Mouse (Mus musculus): Measurements from ENCODE around the gene Gm4353. TPM values are rescaled to one million over a fixed set of nuclear protein-coding genes. Genes with fewer than 3 reads are reported as not detected.
"Not testable (repeated sequence)": the region's sequence is repeated elsewhere in the genome, so short reads cannot be mapped to it uniquely, and the experiment has no call there.

The Gm4353 gene
- 0.82 TPM in 1 of 2 replicates, not detected in the other for polyA plus RNA-seq (2012; ENCODE audit: insufficient read depth, low replicate concordance)

GRCm38 (mm10) chr7:116084366-116084765 lies at the start of gene Gm4353:
Gm4353 (minus strand) TSS chr7:116084635.
- not testable (repeated sequence) for H3K36me3 ChIP-seq (replicated peaks; ENCODE audit: low read length); H3K9me3 ChIP-seq; H3K4me1 ChIP-seq; H3K27me3 ChIP-seq (replicated peaks); H3K4me3 ChIP-seq (replicated peaks)

- Histone ChIP-seq H3K9me3 (no peaks in the 10 kb centered on the region), H3K27me3 (replicated peaks) (peaks cover 39% of the 10 kb centered on the region), H3K36me3 (replicated peaks; ENCODE audit: low read length) (no peaks in the 10 kb centered on the region), H3K4me1 (peaks cover 48% of the 10 kb centered on the region), H3K4me3 (replicated peaks) (no peak overlapping the region)
- TF ChIP-seq GATA1 (IDR thresholded peaks at IDR 0.05; ENCODE audit: borderline replicate concordance, low read length) = no peak
- no peak for TF ChIP-seq FLI1 (IDR thresholded peaks at IDR 0.05; ENCODE audit: low read length)
Measured at GRCm38 (mm10) chr7:116132078-116132477, 47.6 kb upstream of the Gm4353 start.

GRCm38 (mm10) chr7:116131390-116131789 lies 47.0 kb upstream of the Gm4353 start:
- H3K27me3 ChIP-seq (replicated peaks) = peaks cover 41% of the 10 kb centered on the region
- H3K4me3 ChIP-seq (replicated peaks) = no peak overlapping the region
- TF ChIP-seq GATA1 (IDR thresholded peaks at IDR 0.05; ENCODE audit: borderline replicate concordance, low read length) (no peak), FLI1 (IDR thresholded peaks at IDR 0.05; ENCODE audit: low read length) (no peak)
- H3K4me1 ChIP-seq = peaks cover 49% of the 10 kb centered on the region
- no peaks in the 10 kb centered on the region for H3K9me3 ChIP-seq
- H3K36me3 ChIP-seq (replicated peaks; ENCODE audit: low read length) = no peaks in the 10 kb centered on the region

DNA sequence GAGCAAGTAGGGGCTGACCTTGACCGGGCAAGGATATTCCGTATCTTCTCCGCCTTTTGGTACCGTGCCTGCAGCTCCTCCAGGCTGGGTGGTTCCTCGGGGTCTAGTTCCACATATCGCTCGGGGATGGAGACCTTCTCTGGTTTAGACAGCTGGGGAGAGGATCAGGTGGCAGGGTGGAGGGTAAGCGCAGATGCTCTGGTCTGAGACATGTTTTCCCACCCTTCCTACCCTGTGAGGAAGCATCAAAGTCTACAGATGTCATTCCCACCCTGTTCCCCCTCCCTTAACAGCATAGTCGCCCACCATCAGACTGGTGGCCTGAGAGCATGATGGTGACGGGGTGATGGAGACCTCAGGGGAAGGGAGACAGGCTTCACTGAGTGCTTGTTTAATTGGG lies 44.9 kb upstream of the Gm4353 start:
- TF ChIP-seq FLI1 (IDR thresholded peaks at IDR 0.05; ENCODE audit: low read length) = no peak
- no peak for TF ChIP-seq GATA1 (IDR thresholded peaks at IDR 0.05; ENCODE audit: borderline replicate concordance, low read length)
- H3K27me3 ChIP-seq (replicated peaks) = peaks cover 34% of the 10 kb centered on the region
- no peak overlapping the region for H3K4me3 ChIP-seq (replicated peaks)
- peaks cover 49% of the 10 kb centered on the region for H3K4me1 ChIP-seq
- H3K9me3 ChIP-seq = no peaks in the 10 kb centered on the region
- no peaks in the 10 kb centered on the region for H3K36me3 ChIP-seq (replicated peaks; ENCODE audit: low read length)

DNA sequence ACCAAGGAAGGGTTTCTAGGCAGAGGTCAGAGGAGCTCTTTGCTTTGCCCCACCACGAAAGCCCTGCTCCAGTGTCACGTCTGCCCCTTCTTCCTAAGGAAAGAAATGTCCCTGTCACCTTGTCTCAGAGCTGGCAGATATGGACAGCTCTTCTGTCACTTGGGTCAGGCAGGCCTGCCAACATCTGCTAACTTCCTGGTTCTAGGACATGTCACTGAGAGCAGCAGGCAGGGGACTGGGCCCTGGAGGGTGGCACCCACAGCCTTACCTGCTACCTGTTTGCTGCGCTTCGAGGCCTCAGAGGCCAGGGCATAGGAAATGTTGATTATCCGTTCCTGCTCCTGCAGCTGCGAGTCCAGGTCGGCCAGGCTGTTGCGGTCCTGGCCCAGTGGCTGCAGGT lies 43.9 kb upstream of the Gm4353 start:
- H3K36me3 ChIP-seq (replicated peaks; ENCODE audit: low read length) = no peaks in the 10 kb centered on the region

DNA sequence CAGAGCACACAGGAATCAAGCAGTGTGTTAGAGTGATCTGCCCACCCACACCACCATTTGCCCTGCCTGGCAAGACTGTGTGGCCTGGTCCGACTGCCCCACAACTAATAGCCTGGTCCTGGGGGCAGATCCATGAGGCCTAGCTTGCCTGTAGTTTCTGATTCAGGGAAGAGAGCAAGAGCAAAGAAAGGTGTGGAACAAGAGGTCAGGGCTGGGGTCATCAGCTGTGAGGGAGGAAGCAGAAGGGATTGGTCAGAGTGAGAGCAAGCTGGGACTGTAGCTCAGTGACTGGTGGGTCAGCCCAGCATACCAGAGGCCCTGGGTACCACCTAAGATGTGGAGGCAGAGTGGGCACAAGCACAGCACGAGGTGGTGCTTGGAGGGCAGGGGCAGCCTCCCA lies 42.6 kb upstream of the Gm4353 start:
- Histone ChIP-seq H3K4me1 (peaks cover 45% of the 10 kb centered on the region), H3K36me3 (replicated peaks; ENCODE audit: low read length) (no peaks in the 10 kb centered on the region), H3K9me3 (no peaks in the 10 kb centered on the region), H3K4me3 (replicated peaks) (no peak overlapping the region), H3K27me3 (replicated peaks) (peaks cover 32% of the 10 kb centered on the region)
- no peak for TF ChIP-seq GATA1 (IDR thresholded peaks at IDR 0.05; ENCODE audit: borderline replicate concordance, low read length)
- TF ChIP-seq FLI1 (IDR thresholded peaks at IDR 0.05; ENCODE audit: low read length) = no peak

More for the DNA sequence above, 43.9 kb upstream of the Gm4353 start:
- Histone ChIP-seq H3K27me3 (replicated peaks) (peaks cover 32% of the 10 kb centered on the region), H3K4me3 (replicated peaks) (peak overlapping the region; percentile 40), H3K9me3 (no peaks in the 10 kb centered on the region), H3K4me1 (peaks cover 49% of the 10 kb centered on the region)
- TF ChIP-seq FLI1 (IDR thresholded peaks at IDR 0.05; ENCODE audit: low read length) (no peak), GATA1 (IDR thresholded peaks at IDR 0.05; ENCODE audit: borderline replicate concordance, low read length) (no peak)

GRCm38 (mm10) chr7:116125671-116126070 lies 41.2 kb upstream of the Gm4353 start:
- H3K27me3 ChIP-seq (replicated peaks) = peaks cover 35% of the 10 kb centered on the region
- no peak for TF ChIP-seq GATA1 (IDR thresholded peaks at IDR 0.05; ENCODE audit: borderline replicate concordance, low read length)
- no peaks in the 10 kb centered on the region for H3K36me3 ChIP-seq (replicated peaks; ENCODE audit: low read length)
- no peaks in the 10 kb centered on the region for H3K9me3 ChIP-seq
- H3K4me3 ChIP-seq (replicated peaks) = no peak overlapping the region
- H3K4me1 ChIP-seq = peaks cover 36% of the 10 kb centered on the region

DNA sequence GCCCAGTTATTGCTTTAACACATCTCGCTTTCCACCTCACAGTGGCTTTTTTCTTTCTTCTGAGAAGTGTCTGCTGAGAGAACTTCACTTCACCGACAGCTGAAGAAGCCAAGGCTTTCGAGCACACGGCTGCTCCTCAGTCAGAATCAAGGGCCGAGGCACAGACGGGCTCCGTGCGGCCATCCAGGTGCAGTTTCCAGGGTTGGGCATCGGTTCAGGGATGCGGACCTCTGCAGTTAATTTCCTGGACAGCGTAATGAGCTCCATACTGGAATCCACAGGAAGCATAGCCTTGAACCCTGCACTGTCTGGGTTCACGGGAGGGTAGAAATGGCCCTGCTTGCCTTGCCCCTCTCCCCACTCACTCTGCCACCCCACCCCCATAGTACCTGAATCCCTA lies 39.6 kb upstream of the Gm4353 start:
- H3K4me1 ChIP-seq = peaks cover 26% of the 10 kb centered on the region
- H3K27me3 ChIP-seq (replicated peaks) = peaks cover 35% of the 10 kb centered on the region
- H3K9me3 ChIP-seq = peaks cover 8% of the 10 kb centered on the region
- TF ChIP-seq FLI1 (IDR thresholded peaks at IDR 0.05; ENCODE audit: low read length) (no peak), GATA1 (IDR thresholded peaks at IDR 0.05; ENCODE audit: borderline replicate concordance, low read length) (no peak)
- no peak overlapping the region for H3K4me3 ChIP-seq (replicated peaks)
- no peaks in the 10 kb centered on the region for H3K36me3 ChIP-seq (replicated peaks; ENCODE audit: low read length)

DNA sequence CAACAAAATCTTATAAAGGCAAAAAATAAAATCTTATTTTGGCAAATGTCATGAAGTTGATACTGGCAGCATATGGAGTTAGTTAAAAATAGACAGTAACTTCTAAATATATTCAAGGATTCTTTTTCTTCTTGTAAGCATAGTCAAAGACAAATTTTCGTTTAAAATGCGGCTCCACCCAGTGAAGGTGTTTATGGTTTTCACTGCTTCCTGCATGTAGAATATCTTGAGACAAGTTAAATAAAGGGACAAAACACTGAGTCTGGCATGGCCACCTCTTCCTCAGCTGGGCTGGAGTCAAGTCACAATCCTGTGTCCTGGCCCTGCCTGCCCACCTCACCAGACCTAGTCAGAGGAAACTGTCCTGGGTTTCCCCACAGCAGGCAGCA lies 39.2 kb upstream of the Gm4353 start:
- TF ChIP-seq GATA1 (IDR thresholded peaks at IDR 0.05; ENCODE audit: borderline replicate concordance, low read length) = no peak
- TF ChIP-seq FLI1 (IDR thresholded peaks at IDR 0.05; ENCODE audit: low read length) = no peak
- H3K9me3 ChIP-seq = peaks cover 8% of the 10 kb centered on the region
- H3K4me1 ChIP-seq = peaks cover 21% of the 10 kb centered on the region
- peaks cover 35% of the 10 kb centered on the region for H3K27me3 ChIP-seq (replicated peaks)
- no peak overlapping the region for H3K4me3 ChIP-seq (replicated peaks)
- H3K36me3 ChIP-seq (replicated peaks; ENCODE audit: low read length) = no peaks in the 10 kb centered on the region

- H3K9me3 ChIP-seq = peaks cover 8% of the 10 kb centered on the region
- TF ChIP-seq FLI1 (IDR thresholded peaks at IDR 0.05; ENCODE audit: low read length) = no peak
- no peak for TF ChIP-seq GATA1 (IDR thresholded peaks at IDR 0.05; ENCODE audit: borderline replicate concordance, low read length)
- H3K4me1 ChIP-seq = peaks cover 16% of the 10 kb centered on the region
- H3K27me3 ChIP-seq (replicated peaks) = peaks cover 32% of the 10 kb centered on the region
- H3K36me3 ChIP-seq (replicated peaks; ENCODE audit: low read length) = no peaks in the 10 kb centered on the region
- no peak overlapping the region for H3K4me3 ChIP-seq (replicated peaks)
Measured at GRCm38 (mm10) chr7:116122981-116123596, 38.7 kb upstream of the Gm4353 start.

GRCm38 (mm10) chr7:116121202-116121601 lies 36.8 kb upstream of the Gm4353 start:
- no peak overlapping the region for H3K4me3 ChIP-seq (replicated peaks)
- H3K36me3 ChIP-seq (replicated peaks; ENCODE audit: low read length) = no peaks in the 10 kb centered on the region
- peaks cover 8% of the 10 kb centered on the region for H3K9me3 ChIP-seq
- 0 out of 2 replicates have a peak, but pooled peaks cover 2% of the 10 kb centered on the region for H3K4me1 ChIP-seq
- H3K27me3 ChIP-seq (replicated peaks) = peaks cover 23% of the 10 kb centered on the region
- TF ChIP-seq GATA1 (IDR thresholded peaks at IDR 0.05; ENCODE audit: borderline replicate concordance, low read length) = no peak
- no peak for TF ChIP-seq FLI1 (IDR thresholded peaks at IDR 0.05; ENCODE audit: low read length)

Data from megakaryocyte, embryonic 14.5 days (primary cell).